Mouse (Mus musculus) T-helper 1 cell (primary cell): Measurements from ENCODE around the gene Msh3.
"Not testable (repeated sequence)": the region's sequence is repeated elsewhere in the genome, so short reads cannot be mapped to it uniquely, and the experiment has no call there.

ENCODE experiments used
- in situ Hi-C: fragments of 300-600 bp; cut with MboI, MseI; formaldehyde crosslinking; loops from one replicate; pipeline ENCODE4 v1.15.1; 2025; ENCODE audit warnings: high pct_unique_total_duplicates

Gene Msh3

DNA sequence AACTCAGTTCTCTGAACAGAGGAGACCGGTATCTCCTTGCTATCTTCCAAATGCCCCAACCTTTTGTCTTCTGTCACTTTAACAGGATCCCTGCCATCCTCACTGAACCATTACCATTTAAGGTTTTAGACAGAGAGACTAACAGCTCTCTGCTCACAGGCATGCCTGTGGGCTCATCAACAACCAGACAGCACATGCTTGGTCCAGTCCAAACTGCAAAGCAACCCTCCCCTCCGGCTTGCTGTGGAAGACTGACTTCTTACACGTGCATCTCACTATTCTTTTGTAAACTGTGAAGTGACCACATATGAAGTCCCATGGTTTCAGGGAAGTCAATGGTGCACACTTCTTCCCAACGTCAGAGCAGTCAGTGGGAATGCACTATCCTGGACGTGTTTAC is 93.5 kb downstream of the Msh3 start:
- in situ Hi-C loops = no loop called here

DNA sequence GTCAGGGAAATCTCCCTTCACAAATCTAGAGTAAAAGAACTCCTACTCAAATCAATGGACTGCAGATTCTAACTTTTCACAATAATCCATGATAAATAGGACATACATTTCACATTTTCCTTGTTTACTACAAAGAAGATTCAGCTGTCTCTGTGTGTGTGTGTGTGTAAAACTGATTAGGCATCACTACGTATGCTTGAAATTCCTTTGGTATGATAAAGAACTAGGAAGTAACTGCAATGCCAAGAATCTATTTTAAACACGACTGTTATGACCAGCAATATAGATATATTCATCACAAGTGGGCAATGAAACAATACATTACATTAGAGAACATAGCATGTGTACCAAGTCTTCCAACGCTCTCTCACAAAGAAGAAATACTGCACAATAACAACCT is 99.3 kb downstream of the Msh3 start:
- in situ Hi-C loops = no loop called here

DNA sequence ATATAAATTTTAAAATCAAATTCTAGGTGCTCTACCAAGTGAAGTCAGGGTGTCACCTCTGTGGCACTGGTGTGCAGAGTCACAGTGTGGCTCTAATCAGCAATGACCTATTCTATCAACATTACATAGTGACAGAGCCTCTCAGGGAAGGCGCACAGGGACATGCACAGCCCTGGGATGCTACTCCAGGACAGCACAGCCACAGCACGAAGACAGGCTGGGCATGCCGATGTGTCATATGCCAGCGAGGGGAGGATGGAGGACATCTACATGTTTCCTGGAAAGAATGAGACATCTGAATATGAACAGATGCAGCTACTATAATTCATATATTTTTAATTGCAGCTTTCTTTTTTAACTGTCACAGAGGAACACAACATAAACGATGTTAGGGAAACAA is 101.0 kb downstream of the Msh3 start:
- in situ Hi-C loops = no loop called here

DNA sequence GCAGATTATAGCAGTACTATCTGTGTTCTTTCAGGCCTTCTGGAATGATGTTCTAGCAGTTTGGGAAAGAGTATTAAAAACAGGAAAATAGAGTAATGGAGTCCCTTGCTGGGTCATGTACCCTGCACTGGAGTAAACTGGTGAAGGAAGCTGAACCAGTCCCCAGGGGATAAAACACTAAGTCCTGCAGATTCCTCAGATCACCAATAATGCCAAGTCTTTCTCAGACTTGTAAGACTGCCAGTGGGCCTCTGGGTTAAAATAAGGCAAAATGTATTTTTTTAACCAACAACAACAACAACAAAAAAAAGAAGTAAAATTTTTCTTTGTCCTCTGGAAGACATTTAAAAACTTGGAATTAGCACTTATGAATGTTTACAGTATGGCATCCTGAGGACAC is 102.5 kb downstream of the Msh3 start:
- in situ Hi-C loops = no loop called here

DNA sequence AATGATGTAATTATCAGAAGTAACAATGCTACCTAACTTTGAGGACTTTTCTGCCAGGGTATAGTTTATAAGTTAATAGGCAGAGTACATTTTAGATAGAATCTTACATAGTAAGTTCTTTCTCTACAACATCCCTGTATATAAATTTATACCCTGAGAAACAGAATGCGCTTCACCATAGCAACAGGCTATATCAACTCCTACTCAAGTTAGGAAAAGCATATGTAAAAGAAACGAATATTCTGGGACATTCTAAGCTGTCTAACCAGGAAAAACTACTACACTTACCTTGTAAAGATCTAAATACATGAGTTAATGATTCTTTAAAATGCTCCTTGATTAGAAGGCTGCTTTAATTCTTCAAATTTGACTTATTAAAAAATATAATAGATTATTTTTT is 107.2 kb downstream of the Msh3 start:
- in situ Hi-C loops = no loop called here

DNA sequence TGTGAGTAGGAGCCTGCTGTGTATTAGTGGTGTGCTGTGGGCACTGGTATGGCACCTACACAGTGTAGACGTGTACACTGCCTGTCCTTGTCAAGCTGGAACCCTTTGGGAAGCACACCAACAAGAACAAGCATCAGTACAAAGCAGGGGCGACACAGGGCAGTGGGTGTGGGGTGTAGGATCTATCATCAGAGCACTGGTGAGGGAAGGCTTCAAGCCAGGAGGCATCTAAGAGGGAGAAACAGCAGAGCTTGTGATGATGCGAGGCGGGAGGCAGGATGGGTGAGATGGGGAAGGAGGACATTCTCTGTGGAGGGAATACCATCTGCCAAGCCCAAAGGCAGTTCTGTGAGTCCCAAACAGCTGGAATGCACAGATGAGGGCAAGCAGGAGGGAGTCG is 107.8 kb downstream of the Msh3 start:
- in situ Hi-C loops = no loop called here

DNA sequence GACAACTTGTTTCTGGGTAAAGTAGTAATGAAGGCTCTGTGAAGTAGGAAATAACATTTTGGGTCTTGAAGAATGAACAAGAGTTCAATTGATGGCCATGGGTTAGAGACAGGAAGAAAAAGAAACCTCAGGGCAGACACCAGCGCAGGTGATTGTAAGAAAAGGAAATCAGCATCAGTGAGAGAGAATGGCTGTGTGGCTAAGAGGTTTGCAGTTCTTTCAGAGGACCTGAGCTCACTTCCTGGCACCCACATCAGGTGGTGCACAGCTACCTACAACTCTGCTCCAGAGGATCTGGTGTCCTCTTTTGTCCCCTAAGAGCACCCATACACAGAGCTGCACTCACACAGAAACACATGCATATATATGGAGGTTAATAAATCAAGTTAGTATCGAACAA is 110.1 kb downstream of the Msh3 start:
- in situ Hi-C loops = no loop called here

DNA sequence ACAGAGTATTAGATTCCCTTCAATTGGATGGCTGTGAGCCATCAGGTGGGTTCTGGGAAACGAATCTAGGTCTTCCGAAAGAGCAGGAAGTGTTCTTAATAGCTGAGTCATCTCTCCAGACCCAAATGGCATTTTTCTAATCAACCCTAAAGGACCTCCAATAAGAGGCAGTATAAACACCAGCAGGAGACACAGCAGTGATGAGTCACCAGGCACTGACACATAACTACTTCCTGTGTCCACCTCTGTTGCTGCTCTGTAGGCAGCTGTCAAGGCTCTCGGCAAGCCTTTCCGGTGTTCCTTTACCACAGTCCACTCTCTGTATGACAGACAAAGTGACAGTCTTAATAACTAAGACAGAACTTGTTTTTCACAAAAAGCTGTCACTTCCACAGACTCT is 113.4 kb downstream of the Msh3 start:
- in situ Hi-C loops = no loop called here

DNA sequence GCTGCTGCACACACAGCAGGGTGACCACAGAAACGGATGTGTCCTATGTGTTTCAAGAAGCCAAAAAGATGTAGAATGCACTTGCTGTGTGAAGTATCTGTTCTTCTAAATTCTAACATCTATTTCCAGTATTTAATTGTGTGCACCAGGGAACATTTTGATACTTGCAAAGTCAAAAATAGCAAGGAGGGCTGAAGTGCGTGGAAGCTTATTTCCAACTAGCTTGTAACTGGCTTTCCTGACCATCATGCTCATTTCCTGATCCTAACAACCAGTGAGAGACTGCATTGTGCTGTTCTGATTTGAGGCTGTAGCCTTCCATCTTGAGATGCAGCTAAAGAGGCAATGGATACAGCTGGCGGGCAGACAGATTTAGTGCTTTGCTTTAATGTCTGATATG is 116.9 kb downstream of the Msh3 start:
- in situ Hi-C loops = no loop called here

DNA sequence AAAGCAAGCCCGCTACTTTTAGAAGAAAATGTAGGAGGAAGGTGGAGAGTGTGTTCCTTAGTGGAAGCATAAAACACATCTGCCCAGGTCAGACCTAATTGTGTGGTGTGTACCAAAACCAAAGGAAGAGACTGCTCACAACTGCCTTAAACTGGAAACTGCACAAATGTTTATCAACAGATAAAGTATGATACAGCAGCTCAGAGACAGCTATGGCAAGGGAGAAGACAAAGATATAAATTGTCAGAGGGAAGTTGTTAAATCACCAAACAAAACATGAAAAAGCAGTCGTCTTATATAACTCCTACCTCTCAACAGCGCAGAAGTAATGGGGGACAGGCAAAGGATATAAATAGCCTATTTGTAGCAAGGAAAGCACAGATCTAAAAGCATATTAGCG is 117.8 kb downstream of the Msh3 start:
- in situ Hi-C loops = no loop called here

DNA sequence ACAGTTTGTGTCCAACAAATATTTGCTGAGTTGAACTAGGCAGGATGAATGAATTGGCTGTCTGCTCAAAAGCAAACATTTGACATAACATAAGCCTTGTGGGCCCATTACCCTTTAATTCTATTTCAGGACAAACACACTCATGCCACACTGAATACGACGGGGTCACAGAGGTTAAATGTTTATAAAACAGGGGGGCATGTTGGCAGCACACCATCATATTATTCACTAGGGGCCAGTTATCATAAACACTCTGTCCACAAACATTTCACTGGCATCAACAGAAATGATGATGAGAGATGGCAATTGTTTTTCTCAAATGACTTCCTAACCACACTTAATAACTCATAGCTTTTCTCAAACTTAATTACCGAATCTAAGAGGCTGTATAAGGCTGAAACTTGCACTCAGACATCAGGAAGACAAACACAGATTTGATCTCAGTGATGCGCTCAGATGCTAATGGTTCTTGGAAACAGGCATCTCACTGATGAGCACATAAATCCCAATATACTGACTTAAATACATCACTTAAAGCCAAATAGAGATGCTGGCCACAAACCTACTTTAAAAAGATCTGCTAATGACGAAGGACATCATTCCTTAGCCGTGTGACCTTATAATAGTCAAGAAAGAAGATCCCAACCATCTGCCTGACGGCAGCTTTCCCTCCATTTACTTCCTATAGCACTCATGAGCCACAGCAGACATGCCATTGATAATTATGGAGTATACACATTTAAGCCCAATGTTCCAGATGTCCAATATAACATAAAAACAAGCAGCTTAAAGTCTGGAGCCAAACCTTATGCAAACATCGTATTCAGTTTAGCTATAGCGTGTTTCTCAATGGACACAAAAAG is 122.5 kb downstream of the Msh3 start:
- in situ Hi-C loops = no loop called here

DNA sequence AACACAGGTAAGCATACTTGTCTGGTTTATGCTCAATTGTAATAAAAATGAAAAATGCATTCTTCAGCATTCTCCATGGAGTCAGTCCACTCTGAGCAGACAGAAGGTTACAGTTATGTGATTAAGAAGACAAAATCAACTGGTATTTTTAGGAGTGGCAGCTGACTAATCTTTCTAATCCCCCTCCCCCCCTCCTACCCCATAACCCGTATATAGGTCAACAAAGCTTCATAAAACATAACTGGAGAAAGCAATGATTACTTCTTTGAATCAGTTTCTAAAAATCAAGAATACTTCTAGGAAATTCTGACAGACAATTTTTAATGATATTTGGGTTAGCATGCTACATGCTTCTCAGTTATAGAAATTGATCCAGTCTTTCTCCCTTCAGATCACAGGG is 126.8 kb downstream of the Msh3 start:
- in situ Hi-C loops = no loop called here

DNA sequence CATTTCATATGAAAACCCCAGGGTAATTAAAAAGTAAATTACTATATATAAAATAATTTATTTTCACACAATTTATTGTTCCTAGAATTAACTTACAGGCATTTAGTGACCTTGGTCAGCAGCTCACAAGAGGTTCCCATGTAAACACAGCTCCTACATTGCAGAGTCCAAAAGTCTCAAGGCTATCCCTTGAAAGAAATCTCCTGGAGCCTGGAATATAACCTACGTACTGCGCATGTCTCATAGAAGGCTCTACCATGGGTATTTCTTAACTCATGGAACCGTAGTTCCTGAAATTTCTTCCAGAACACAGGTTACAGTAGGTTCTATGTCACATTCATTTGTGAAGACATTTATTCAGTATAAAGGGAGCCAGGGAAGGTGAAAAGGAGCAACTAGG is 131.2 kb downstream of the Msh3 start:
- in situ Hi-C loops = no loop called here

DNA sequence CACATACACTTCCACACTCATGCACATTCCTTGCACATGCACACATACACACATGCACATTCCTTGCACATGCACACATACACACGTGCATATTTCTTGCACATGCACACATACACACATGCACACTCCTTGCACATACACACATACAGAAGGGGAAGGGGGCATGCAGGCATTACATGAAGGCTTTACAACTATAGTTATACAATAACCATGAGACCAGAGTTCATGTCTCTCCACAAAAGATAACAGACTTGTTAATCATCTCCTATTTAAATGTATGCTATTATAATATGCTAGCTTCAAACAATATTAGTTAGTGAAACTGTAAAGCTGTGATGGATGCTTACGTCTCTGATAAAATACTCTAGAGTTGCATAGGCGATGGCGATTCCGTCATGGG is 132.0 kb downstream of the Msh3 start:
- in situ Hi-C loops = no loop called here

DNA sequence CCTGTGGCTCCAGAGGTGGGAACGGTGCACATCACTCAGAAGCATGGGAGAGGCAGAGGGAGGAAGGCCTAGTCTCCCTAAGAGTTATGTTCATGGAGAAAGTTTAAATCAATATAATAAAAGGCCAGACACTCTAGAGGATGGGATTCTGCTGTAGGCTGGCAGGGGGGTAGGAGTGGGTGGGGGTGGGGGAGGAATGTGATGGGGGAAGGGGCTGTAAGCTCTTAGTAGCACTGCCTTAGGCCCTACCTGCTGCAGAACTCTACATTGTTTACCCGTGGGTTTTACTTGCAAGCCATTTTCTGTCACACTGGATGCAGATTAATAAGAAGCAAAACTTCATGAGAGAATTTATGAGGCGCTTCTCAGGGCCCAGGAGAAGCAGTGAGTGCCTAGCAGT is 135.0 kb downstream of the Msh3 start:
- in situ Hi-C loops = no loop called here

DNA sequence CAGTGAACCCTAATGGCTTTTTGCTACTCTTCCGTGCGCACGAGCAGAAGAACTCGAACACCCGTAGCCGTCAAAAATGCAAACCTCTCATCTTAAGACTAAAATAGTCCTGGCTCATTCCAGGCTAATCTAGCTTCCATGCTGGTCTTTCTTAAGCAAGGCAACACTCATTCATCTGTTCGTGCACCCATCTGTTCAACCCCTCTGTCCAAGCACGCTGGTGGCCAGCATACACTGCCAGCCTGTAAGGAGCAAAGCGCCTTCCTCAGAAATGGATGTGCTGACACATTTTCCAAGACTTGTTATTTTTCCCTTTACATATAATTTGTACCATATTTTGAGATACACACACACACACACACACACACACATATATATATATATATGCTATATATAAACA is 137.6 kb downstream of the Msh3 start:
- in situ Hi-C loops = no loop called here

DNA sequence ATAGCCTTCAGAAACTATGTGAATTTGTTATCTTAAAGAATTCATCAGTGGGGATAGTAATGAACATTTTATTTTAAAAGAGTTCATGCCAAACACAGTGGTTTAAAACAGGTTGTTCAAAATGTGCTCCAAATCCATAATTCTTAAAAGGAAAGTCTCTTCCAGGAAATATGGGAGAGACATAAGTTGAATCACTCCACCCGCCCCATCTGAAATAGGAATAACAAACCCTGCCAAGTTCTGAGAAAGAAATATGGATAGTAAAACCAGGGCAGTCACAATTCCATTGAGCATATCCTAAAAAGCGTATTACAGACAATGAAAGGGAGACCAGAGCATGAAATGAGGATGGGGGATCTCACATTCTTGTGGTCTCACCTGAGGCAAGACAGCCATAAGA is 157.9 kb downstream of the Msh3 start:
- in situ Hi-C loops = loop anchor here (5.0 kb wide), 1 partner anchor 100 kb away; no protein-coding TSS in a partner anchor

DNA sequence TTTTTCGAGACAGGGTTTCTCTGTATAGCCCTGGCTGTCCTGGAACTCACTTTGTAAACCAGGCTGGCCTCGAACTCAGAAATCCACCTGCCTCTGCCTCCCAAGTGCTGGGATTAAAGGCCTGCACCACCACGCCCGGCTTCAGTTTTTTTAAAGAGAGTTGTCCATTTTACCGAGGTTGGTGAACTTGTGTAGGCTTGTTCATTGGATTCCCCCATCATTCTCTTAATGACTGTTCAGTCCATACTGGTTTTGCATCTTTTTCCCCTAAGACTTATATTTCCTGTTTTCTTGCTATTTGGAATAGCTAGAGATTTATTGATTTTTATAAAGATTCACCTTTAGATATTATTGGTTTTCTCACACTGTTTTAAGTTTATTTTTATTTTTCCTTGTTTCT is 161.0 kb downstream of the Msh3 start:
- in situ Hi-C loops = not testable (repeated sequence)

DNA sequence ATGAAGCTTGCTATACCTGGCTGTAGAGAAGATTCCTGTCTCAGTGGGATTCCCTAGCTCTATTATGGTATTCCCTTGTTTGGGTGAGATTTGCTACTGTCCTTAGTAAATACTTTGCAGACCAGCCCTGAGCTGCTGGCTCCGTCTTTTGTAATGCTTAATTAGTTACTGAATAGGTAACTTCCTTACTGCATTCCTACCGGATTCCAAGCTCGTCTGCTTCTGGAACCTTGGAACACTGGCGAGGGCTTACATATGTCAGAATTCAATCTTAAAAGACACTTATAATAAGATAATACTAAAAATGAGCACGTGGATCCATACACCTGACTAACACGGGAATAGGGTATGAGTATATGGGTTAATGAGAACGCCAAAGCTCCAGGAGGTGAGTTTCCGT is 182.1 kb downstream of the Msh3 start:
- in situ Hi-C loops = not testable (repeated sequence)
